In the genomic region with DNA sequence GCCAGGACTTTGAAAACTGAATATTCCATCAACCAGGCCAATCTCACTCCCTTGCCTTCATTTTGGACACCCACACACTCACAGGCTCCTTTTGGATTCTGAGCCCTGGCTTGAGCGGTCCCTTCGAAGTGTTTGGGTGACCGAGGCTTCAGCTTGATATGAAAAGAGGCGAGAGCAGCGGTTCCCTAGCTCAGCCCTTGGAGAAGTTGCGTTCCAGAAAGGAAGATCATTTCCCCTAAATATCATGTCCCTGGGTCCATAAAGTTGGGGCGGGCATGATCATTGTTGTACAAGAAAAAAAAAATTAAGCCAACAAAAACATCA, we compare ENCODE assay signal across 8 mouse cellular contexts. TPM values are rescaled to one million over a fixed set of nuclear protein-coding genes. Genes with fewer than 3 reads are reported as not detected.
DNase-seq lines count a peak whose midpoint lies in the region; ATAC-seq and TF ChIP-seq lines count a peak whose summit lies in the region.

No protein-coding gene starts in this region.

- peak overlapping the region; percentile 83 for H3K4me3 ChIP-seq in heart, embryonic 13.5 days
- peak overlapping the region; percentile 96 to 98 for H3K4me3 ChIP-seq in MEL (ENCODE audit: control insufficient read depth in 1 of 2, insufficient read depth in 1 of 2, low read depth in 2 of 2, low read length in 2 of 2)
- peak overlapping the region; percentile 89 for H3K4me3 ChIP-seq in hindbrain, embryonic 10.5 days
- peak overlapping the region; percentile 93 for H3K4me3 ChIP-seq in megakaryocyte, embryonic 14.5 days (replicated peaks)

- H3K9ac ChIP-seq in heart, embryonic 13.5 days = peak overlapping the region; percentile 90
- H3K9ac ChIP-seq in MEL (ENCODE audit: control insufficient read depth, low read depth, low read length, poor library complexity, severe bottlenecking) = peak overlapping the region; percentile 98

- H3K4me1 ChIP-seq in heart, embryonic 13.5 days = peaks cover 26% of the 10 kb centered on the region
- peaks cover 16 to 20% of the 10 kb centered on the region in 2 experiments for H3K4me1 ChIP-seq in MEL (ENCODE audit: control insufficient read depth in 1 of 2, insufficient read depth in 2 of 2, low read length in 2 of 2)
- H3K4me1 ChIP-seq in hindbrain, embryonic 10.5 days (replicated peaks) = peaks cover 39% of the 10 kb centered on the region
- H3K4me1 ChIP-seq in megakaryocyte, embryonic 14.5 days = peaks cover 58% of the 10 kb centered on the region

- no peak for TF ChIP-seq EP300 in MEL (IDR thresholded peaks at IDR 0.05; ENCODE audit: low read depth in 1 of 2, low read length in 2 of 2)

- no peaks in the 10 kb centered on the region for H3K36me3 ChIP-seq in heart, embryonic 13.5 days
- peaks cover 0 to 18% of the 10 kb centered on the region in 2 experiments; a peak in 2 of 4 replicates for H3K36me3 ChIP-seq in MEL (ENCODE audit: control insufficient read depth in 1 of 2, insufficient read depth in 2 of 2, low read length in 2 of 2)
- peaks cover 12% of the 10 kb centered on the region; the same call in 1 of the 2 replicates for H3K36me3 ChIP-seq in hindbrain, embryonic 10.5 days
- H3K36me3 ChIP-seq in megakaryocyte, embryonic 14.5 days (replicated peaks; ENCODE audit: low read length) = peaks cover 20% of the 10 kb centered on the region

- peak overlapping the region; percentile 61 for H3K27ac ChIP-seq in heart, embryonic 13.5 days (replicated peaks)
- H3K27ac ChIP-seq in MEL (ENCODE audit: control insufficient read depth, low read depth, low read length) = peak overlapping the region; percentile 82
- peak overlapping the region; percentile 98 for H3K27ac ChIP-seq in hindbrain, embryonic 10.5 days

- H3K4me2 ChIP-seq in heart, embryonic 13.5 days = peak overlapping the region; percentile 83

- intact Hi-C loops in heart, postnatal 14 days (cut with DNase I) = no loop called here

- no peak for TF ChIP-seq RAD21 in MEL (IDR thresholded peaks at IDR 0.05; ENCODE audit: low read depth, low read length)

- H3K27me3 ChIP-seq in heart, embryonic 13.5 days (replicated peaks) = peaks cover 5% of the 10 kb centered on the region; the same call in 1 of the 2 replicates
- no peaks in the 10 kb centered on the region for H3K27me3 ChIP-seq in MEL (ENCODE audit: control insufficient read depth in 1 of 2, insufficient read depth in 2 of 2, low read length in 2 of 2)
- peaks cover 9% of the 10 kb centered on the region for H3K27me3 ChIP-seq in hindbrain, embryonic 10.5 days (ENCODE audit: insufficient read depth, poor library complexity, severe bottlenecking)
- no peaks in the 10 kb centered on the region for H3K27me3 ChIP-seq in megakaryocyte, embryonic 14.5 days (replicated peaks)

- WGBS in heart, embryonic 13.5 days = 2% methylated on average over 7 of the region's 7 CpGs
- WGBS in hindbrain, embryonic 10.5 days = 3% methylated on average over 7 of the region's 7 CpGs

- no peak for DNase-seq in heart, postnatal 14 days
- DNase-seq in MEL (ENCODE audit: low read depth, low spot score) = peak; percentile 74
- DNase-seq in hindbrain, embryonic 10.5 days (ENCODE audit: low spot score) = no peak
- no peak for DNase-seq in layer of hippocampus, adult 11-12 months (ENCODE audit: low spot score)
- no peak for DNase-seq in cerebellum, postnatal 36 days
- no peak for DNase-seq in right cerebral cortex, adult 18-20 months

- no peak for ATAC-seq in heart, embryonic 13.5 days (ENCODE audit: extremely low read depth, insufficient number of reproducible peaks, low FRiP score, low TSS enrichment)

- peaks cover 14% of the 10 kb centered on the region; the same call in 1 of the 2 replicates for H3K79me2 ChIP-seq in MEL (ENCODE audit: control insufficient read depth, insufficient read depth, low read length, poor library complexity)

- 0 out of 4 replicates have a peak, but pooled peaks of 1 of the 2 experiments have one; percentile 19 for TF ChIP-seq POLR2A in MEL (IDR thresholded peaks at IDR 0.05; ENCODE audit: control insufficient read depth in 1 of 2, insufficient read depth in 1 of 2, low read depth in 1 of 2, low read length in 2 of 2, poor library complexity in 1 of 2)

- no peaks in the 10 kb centered on the region for H3K9me3 ChIP-seq in heart, embryonic 13.5 days
- no peaks in the 10 kb centered on the region for H3K9me3 ChIP-seq in MEL (replicated peaks; ENCODE audit: insufficient read depth, low read length)
- H3K9me3 ChIP-seq in hindbrain, embryonic 10.5 days = no peaks in the 10 kb centered on the region
- no peaks in the 10 kb centered on the region for H3K9me3 ChIP-seq in megakaryocyte, embryonic 14.5 days

- TF ChIP-seq CTCF in MEL (IDR thresholded peaks at IDR 0.05 in 2 of 3, conservative IDR thresholded peaks at IDR 0.05 in 1 of 3; ENCODE audit: control insufficient read depth in 1 of 3, insufficient read depth in 1 of 3, low read depth in 2 of 3, low read length in 3 of 3, poor library complexity in 1 of 3, severe bottlenecking in 1 of 3) = no peak

TF ChIP-seq in MEL, 35 proteins besides CTCF, POLR2A, EP300 and RAD21:
- peak; percentile 5; the same call in 1 of the 2 replicates for TF ChIP-seq MXI1 (IDR thresholded peaks at IDR 0.05; ENCODE audit: low read depth, low read length)
- TF ChIP-seq GABPA (IDR thresholded peaks at IDR 0.05; ENCODE audit: low read depth, low read length) = no peak
- TF ChIP-seq TBP (IDR thresholded peaks at IDR 0.05; ENCODE audit: low read depth, low read length) = peak; percentile 58
- no peak for TF ChIP-seq MYB (IDR thresholded peaks at IDR 0.05; ENCODE audit: low read depth, low read length)
- no peak for TF ChIP-seq ZNF384 (IDR thresholded peaks at IDR 0.05; ENCODE audit: low read depth, low read length)
- no peak for TF ChIP-seq POLR2AphosphoS2 (IDR thresholded peaks at IDR 0.05; ENCODE audit: low read length)
- no peak for TF ChIP-seq ELF1 (IDR thresholded peaks at IDR 0.05; ENCODE audit: low read depth, low read length)

RNA-seq across cellular contexts. Expression of gene Tcp11l1, which starts 0.5 kb away (rescaled TPM):
- polyA plus RNA-seq in heart, embryonic 13.5 days (2015; fragmentation: Nextera tagmentation; extraction: Ambion mirVana) = 25.6 and 32.2 TPM in 2 replicates
- 1 to 10 TPM; 5.7 to 6.2 TPM for total RNA-seq in heart, postnatal 14 days (2021)
- total RNA-seq in MEL (2012; rRNA removed) = 26.7 and 28.6 TPM in 2 replicates
- polyA plus RNA-seq in MEL (2012; ENCODE audit: insufficient read depth in 1 of 2, insufficient read length in 2 of 2, low read depth in 1 of 2, low replicate concordance in 2 of 2, missing spikeins in 1 of 2) = 10 to 100 TPM in 1 of 2 experiments, not detected in 1; 22.1 TPM
- polyA plus RNA-seq in hindbrain, embryonic 10.5 days (2016; fragmentation: Nextera tagmentation; extraction: Ambion mirVana) = 54.5 and 64.1 TPM in 2 replicates
- 43.5 and 88.1 TPM in 2 replicates for polyA plus RNA-seq in megakaryocyte, embryonic 14.5 days (2012; ENCODE audit: insufficient read depth, low replicate concordance)

RNA-seq across cellular contexts. Expression of gene Pin1rt1, which starts 3.7 kb away (rescaled TPM):
- polyA plus RNA-seq in heart, embryonic 13.5 days (2015; fragmentation: Nextera tagmentation; extraction: Ambion mirVana) = not detected in 2 replicates
- not detected for total RNA-seq in heart, postnatal 14 days (2021)
- total RNA-seq in MEL (2012; rRNA removed) = not detected in 2 replicates
- under 1 TPM in 1 of 2 experiments, not detected in 1; 0.07 TPM for polyA plus RNA-seq in MEL (2012; ENCODE audit: insufficient read depth in 1 of 2, insufficient read length in 2 of 2, low read depth in 1 of 2, low replicate concordance in 2 of 2, missing spikeins in 1 of 2)
- not detected in 2 replicates for polyA plus RNA-seq in hindbrain, embryonic 10.5 days (2016; fragmentation: Nextera tagmentation; extraction: Ambion mirVana)
- 0.20 TPM in 1 of 2 replicates, not detected in the other for polyA plus RNA-seq in megakaryocyte, embryonic 14.5 days (2012; ENCODE audit: insufficient read depth, low replicate concordance)

RNA-seq across cellular contexts. Expression of gene Depdc7, which starts 30.2 kb away (rescaled TPM):
- 3.3 and 4.6 TPM in 2 replicates for polyA plus RNA-seq in heart, embryonic 13.5 days (2015; fragmentation: Nextera tagmentation; extraction: Ambion mirVana)
- total RNA-seq in heart, postnatal 14 days (2021) = 1 to 10 TPM; 1.4 to 1.6 TPM
- total RNA-seq in MEL (2012; rRNA removed) = 7.1 and 8.0 TPM in 2 replicates
- polyA plus RNA-seq in MEL (2012; ENCODE audit: insufficient read depth in 1 of 2, insufficient read length in 2 of 2, low read depth in 1 of 2, low replicate concordance in 2 of 2, missing spikeins in 1 of 2) = 1 to 10 TPM in 1 of 2 experiments, not detected in 1; 8.6 TPM
- polyA plus RNA-seq in hindbrain, embryonic 10.5 days (2016; fragmentation: Nextera tagmentation; extraction: Ambion mirVana) = 2.1 and 2.8 TPM in 2 replicates
- polyA plus RNA-seq in megakaryocyte, embryonic 14.5 days (2012; ENCODE audit: insufficient read depth, low replicate concordance) = 1.7 and 1.9 TPM in 2 replicates
